Mouse (Mus musculus) G1E (cell line): ENCODE data around the gene Ooep.

ENCODE experiments used
- CTCF ChIP-seq: IDR thresholded peaks from 2 replicates; pipeline ENCODE4 v1.5.1; 2012; ENCODE audit warnings: low read depth, low read length, inconsistent platforms, mixed read lengths
- GATA1 ChIP-seq: IDR thresholded peaks from 2 replicates; pipeline ENCODE4 v1.6.1; 2012; ENCODE audit warnings: borderline replicate concordance, low read length, inconsistent platforms, mixed read lengths

GRCm38 (mm10) chr9:78369349-78369748 is 9.2 kb downstream of the Ooep start:
- TF ChIP-seq GATA1, result no peak
- no peak for TF ChIP-seq CTCF
